Mouse (Mus musculus): ENCODE measurements around the gene Tagln2. TPM values are rescaled to one million over a fixed set of nuclear protein-coding genes. Genes with fewer than 3 reads are reported as not detected.

Tagln2 gene
- polyA plus RNA-seq, 1 experiment from 2014 or later, result 41.1 TPM

DNA sequence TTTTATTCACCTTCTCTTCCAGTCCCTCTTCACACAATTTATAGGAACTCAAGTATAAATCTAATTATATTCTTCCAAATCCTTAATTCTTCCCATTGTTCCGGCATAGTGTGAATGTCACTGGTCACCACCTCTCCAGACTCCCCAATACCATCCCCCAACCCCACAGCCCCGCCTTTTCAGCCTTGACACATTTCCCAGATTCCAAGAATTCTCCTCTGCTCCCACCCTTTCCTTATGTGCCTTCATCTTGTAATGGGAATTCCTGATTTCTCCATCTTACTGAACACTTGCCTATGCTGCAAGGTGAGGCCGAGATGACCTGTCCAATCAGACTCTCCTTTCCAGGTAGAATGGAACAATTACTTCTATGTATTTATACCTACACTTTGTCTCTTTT is 41.8 kb upstream of the Tagln2 start:
- Histone ChIP-seq H3K9me3 (ENCODE audit: control insufficient read depth, low read length) (no peaks in the 10 kb centered on the region), H3K4me1 (replicated peaks; ENCODE audit: control insufficient read depth, insufficient read depth, low read length) (no peaks in the 10 kb centered on the region), H3K4me2 (replicated peaks; ENCODE audit: low read depth, low read length) (no peak overlapping the region), H3K27ac (ENCODE audit: low read depth, low read length) (no peak overlapping the region), H3K27me3 (ENCODE audit: control insufficient read depth, insufficient read depth, low read length) (no peaks in the 10 kb centered on the region), H3K36me3 (ENCODE audit: control insufficient read depth, insufficient read depth, low read length) (no peaks in the 10 kb centered on the region), H3K9ac (ENCODE audit: low read depth, low read length) (no peak overlapping the region), H3K4me3 (ENCODE audit: low read depth, low read length) (no peak overlapping the region)
- 88% methylated on average over 3 of the region's 3 CpGs for WGBS
- no peak for ATAC-seq (ENCODE audit: low FRiP score)
- DNase-seq (ENCODE audit: low spot score), result no peak

- Histone ChIP-seq H3K4me2 (replicated peaks; ENCODE audit: low read depth, low read length) (no peak overlapping the region), H3K27me3 (ENCODE audit: control insufficient read depth, insufficient read depth, low read length) (no peaks in the 10 kb centered on the region), H3K9me3 (ENCODE audit: control insufficient read depth, low read length) (no peaks in the 10 kb centered on the region), H3K4me3 (ENCODE audit: low read depth, low read length) (no peak overlapping the region), H3K4me1 (replicated peaks; ENCODE audit: control insufficient read depth, insufficient read depth, low read length) (no peaks in the 10 kb centered on the region), H3K9ac (ENCODE audit: low read depth, low read length) (no peak overlapping the region), H3K36me3 (ENCODE audit: control insufficient read depth, insufficient read depth, low read length) (no peaks in the 10 kb centered on the region), H3K27ac (ENCODE audit: low read depth, low read length) (no peak overlapping the region)
- ATAC-seq (ENCODE audit: low FRiP score) (no peak), DNase-seq (ENCODE audit: low spot score) (no peak)
- WGBS, result 81% methylated on average over 2 of the region's 2 CpGs
Measured at GRCm38 (mm10) chr1:172461602-172462001, 38.2 kb upstream of the Tagln2 start.

DNA sequence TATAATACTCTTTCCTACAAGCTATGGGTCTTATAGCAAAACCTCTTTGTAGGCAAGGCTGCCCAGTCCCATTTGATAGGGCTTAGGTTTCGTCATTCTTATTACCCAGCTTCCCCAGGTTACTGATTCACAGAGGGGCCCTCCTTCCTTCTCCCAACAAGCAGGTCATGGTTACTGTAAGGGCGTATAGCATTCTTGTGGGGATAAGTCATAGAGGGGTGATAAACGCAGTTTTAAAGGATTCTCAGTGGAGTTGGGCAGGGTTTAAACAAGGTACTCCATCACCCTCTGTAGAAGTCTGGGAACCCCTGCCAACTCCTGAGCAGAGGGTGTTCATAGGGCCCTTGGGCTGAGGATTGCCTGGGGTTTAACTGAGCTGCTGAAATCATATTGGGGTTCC is 37.3 kb upstream of the Tagln2 start:
- no peak for ATAC-seq (ENCODE audit: low FRiP score)

DNA sequence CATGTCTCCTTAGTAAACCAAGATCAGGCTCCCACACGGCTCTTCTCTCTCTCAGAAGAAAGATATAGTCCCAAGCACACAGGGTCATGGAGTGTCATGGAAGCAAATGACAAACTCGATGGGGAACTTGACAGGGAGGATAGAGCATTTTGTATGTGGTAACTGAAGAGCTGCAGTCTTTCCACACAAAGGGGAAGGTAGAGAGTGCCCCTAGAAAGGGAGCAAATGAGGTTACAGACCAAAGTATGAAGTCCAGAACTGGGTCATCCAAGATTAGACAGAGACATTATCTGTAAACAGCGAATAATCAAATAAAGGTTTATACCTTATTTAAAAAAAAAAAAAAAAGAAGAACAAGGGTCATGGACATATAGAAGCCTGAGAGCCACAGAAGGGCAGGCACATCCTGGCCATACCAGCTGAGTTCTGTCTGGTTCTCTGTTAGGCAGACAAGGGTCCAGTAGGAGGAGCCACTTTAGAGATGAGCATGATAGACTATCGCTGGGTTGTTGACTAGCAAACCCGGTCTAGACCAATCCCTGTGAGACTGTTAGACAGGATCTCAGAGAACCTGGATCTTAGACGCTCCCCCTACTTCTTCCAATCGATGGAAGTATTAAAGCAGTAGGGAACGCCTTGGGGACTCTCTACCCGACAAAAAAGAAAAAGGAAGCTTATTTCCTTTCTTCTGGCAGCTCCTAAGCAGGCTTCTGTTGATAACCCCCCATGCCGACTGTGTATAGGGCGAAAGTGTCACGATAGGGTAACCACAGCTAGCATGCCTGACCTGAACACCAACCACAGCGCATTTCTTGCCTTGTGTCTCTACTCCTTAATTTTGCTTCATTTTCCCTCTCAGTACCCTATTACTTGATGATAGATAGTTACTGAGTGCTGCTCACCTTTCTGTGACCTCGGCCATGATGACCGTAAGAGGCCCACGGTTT is 36.2 kb upstream of the Tagln2 start:
- no peak overlapping the region for H3K27ac ChIP-seq (ENCODE audit: low read depth, low read length)
- H3K27me3 ChIP-seq (ENCODE audit: control insufficient read depth, insufficient read depth, low read length), result no peaks in the 10 kb centered on the region
- no peak overlapping the region for H3K9ac ChIP-seq (ENCODE audit: low read depth, low read length)
- WGBS, result 90% methylated on average over 16 of the region's 16 CpGs
- no peak for ATAC-seq (ENCODE audit: low FRiP score)
- H3K9me3 ChIP-seq (ENCODE audit: control insufficient read depth, low read length), result no peaks in the 10 kb centered on the region
- H3K4me1 ChIP-seq (replicated peaks; ENCODE audit: control insufficient read depth, insufficient read depth, low read length), result no peaks in the 10 kb centered on the region
- no peak for DNase-seq (ENCODE audit: low spot score)
- H3K4me2 ChIP-seq (replicated peaks; ENCODE audit: low read depth, low read length), result no peak overlapping the region
- H3K36me3 ChIP-seq (ENCODE audit: control insufficient read depth, insufficient read depth, low read length), result no peaks in the 10 kb centered on the region
- no peak overlapping the region for H3K4me3 ChIP-seq (ENCODE audit: low read depth, low read length)

More for the DNA sequence above, 37.3 kb upstream of the Tagln2 start:
- H3K36me3 ChIP-seq (ENCODE audit: control insufficient read depth, insufficient read depth, low read length), result no peaks in the 10 kb centered on the region
- no peak overlapping the region for H3K4me2 ChIP-seq (replicated peaks; ENCODE audit: low read depth, low read length)
- H3K27ac ChIP-seq (ENCODE audit: low read depth, low read length), result no peak overlapping the region
- H3K9ac ChIP-seq (ENCODE audit: low read depth, low read length), result no peak overlapping the region
- H3K27me3 ChIP-seq (ENCODE audit: control insufficient read depth, insufficient read depth, low read length), result no peaks in the 10 kb centered on the region
- H3K4me3 ChIP-seq (ENCODE audit: low read depth, low read length), result no peak overlapping the region
- no peak for DNase-seq (ENCODE audit: low spot score)
- no peaks in the 10 kb centered on the region for H3K4me1 ChIP-seq (replicated peaks; ENCODE audit: control insufficient read depth, insufficient read depth, low read length)
- no peaks in the 10 kb centered on the region for H3K9me3 ChIP-seq (ENCODE audit: control insufficient read depth, low read length)
- whole genome bisulfite sequencing, result 87% methylated on average over 3 of the region's 3 CpGs

DNA sequence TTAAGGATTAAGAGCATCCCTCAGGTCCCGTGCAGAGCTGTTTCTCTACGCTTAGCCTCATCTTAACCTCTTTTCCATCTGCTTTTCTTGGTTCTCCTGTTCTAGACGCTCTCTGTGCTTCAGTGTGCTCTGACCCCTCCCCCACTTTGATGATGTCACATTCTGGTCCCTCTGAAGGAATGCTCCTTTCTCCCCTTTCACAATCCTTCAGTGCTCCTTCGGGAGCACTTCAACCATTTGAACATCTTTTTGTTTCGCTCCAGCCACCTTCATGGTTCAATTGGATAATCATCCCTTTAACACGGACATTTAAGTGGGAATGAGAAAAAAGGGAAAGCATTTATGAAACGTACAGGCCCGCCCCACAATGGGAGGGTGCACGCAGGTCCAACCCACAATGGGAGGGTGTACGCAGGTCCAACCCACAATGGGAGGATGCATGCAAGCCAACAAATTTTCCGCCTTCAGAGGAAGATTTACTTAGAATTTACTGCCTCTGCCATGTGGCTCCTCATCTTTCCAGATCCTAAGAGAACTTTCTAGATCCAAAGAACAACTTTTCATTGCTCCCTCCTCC is 31.5 kb upstream of the Tagln2 start:
- Histone ChIP-seq H3K27me3 (ENCODE audit: control insufficient read depth, insufficient read depth, low read length) (no peaks in the 10 kb centered on the region), H3K27ac (ENCODE audit: low read depth, low read length) (no peak overlapping the region), H3K4me3 (ENCODE audit: low read depth, low read length) (no peak overlapping the region), H3K4me1 (replicated peaks; ENCODE audit: control insufficient read depth, insufficient read depth, low read length) (no peaks in the 10 kb centered on the region), H3K36me3 (ENCODE audit: control insufficient read depth, insufficient read depth, low read length) (no peaks in the 10 kb centered on the region), H3K9me3 (ENCODE audit: control insufficient read depth, low read length) (no peaks in the 10 kb centered on the region), H3K9ac (ENCODE audit: low read depth, low read length) (no peak overlapping the region), H3K4me2 (replicated peaks; ENCODE audit: low read depth, low read length) (no peak overlapping the region)
- DNase-seq (ENCODE audit: low spot score) (no peak), ATAC-seq (ENCODE audit: low FRiP score) (no peak)
- 80% methylated on average over 11 of the region's 11 CpGs for WGBS

DNA sequence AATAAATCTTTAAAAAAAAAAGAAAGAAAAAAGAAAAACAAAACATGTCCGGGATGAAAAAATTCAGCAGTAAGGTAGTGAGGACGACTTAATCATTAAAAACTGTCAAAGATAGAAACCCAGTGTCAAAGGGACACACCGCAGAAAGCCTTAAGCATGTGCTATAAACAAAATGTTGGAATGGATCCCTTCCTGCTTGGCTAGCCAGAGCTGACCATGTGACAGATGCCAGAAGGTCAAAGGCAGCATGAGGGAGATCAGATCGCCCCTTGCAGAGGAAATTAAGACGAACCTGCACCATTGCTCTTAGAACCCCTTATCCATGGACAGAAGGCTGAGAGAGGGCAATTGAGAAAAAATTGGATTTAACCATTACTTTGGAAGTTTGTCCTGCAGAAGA is 30.5 kb upstream of the Tagln2 start:
- Histone ChIP-seq H3K9ac (ENCODE audit: low read depth, low read length) (no peak overlapping the region), H3K27me3 (ENCODE audit: control insufficient read depth, insufficient read depth, low read length) (no peaks in the 10 kb centered on the region), H3K4me3 (ENCODE audit: low read depth, low read length) (no peak overlapping the region), H3K4me2 (replicated peaks; ENCODE audit: low read depth, low read length) (no peak overlapping the region), H3K9me3 (ENCODE audit: control insufficient read depth, low read length) (no peaks in the 10 kb centered on the region), H3K4me1 (replicated peaks; ENCODE audit: control insufficient read depth, insufficient read depth, low read length) (no peaks in the 10 kb centered on the region), H3K27ac (ENCODE audit: low read depth, low read length) (no peak overlapping the region), H3K36me3 (ENCODE audit: control insufficient read depth, insufficient read depth, low read length) (no peaks in the 10 kb centered on the region)
- DNase-seq (ENCODE audit: low spot score) (no peak), ATAC-seq (ENCODE audit: low FRiP score) (no peak)
- 82% methylated on average over 5 of the region's 5 CpGs for WGBS

DNA sequence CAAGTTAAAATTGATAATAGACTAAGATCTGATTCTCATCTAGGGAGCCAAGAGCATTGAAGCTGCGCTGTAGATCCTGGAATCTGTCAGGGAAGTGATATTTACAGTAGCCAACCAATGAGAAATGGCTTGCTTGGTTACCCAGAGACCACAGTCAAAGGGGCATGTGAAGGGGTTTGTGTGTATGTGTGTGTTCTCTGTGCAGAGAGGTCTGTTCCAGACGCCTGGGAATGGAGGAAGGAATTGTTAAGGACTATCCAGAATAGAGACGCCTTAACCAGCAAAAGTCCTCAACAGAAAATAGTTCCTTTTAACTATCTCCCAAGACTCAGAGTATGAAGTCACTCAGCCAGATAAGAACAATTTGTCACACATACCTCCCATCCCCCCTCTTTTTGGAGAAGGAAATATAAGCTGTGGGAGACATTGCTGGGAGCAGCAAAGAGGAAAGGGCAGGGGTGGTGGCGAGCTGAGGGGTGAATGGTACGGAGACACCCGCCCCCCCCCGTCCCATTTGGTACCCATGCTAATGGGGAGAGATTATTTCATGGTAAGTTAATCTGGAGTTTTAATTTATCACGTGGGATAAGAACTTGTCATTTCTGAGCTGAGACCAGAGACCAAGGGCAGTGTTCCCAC is 29.9 kb upstream of the Tagln2 start:
- no peaks in the 10 kb centered on the region for H3K9me3 ChIP-seq (ENCODE audit: control insufficient read depth, low read length)
- H3K9ac ChIP-seq (ENCODE audit: low read depth, low read length), result no peak overlapping the region
- no peak overlapping the region for H3K27ac ChIP-seq (ENCODE audit: low read depth, low read length)
- no peaks in the 10 kb centered on the region for H3K36me3 ChIP-seq (ENCODE audit: control insufficient read depth, insufficient read depth, low read length)
- 74% methylated on average over 8 of the region's 8 CpGs for WGBS
- no peaks in the 10 kb centered on the region for H3K4me1 ChIP-seq (replicated peaks; ENCODE audit: control insufficient read depth, insufficient read depth, low read length)
- H3K27me3 ChIP-seq (ENCODE audit: control insufficient read depth, insufficient read depth, low read length), result no peaks in the 10 kb centered on the region
- no peak overlapping the region for H3K4me2 ChIP-seq (replicated peaks; ENCODE audit: low read depth, low read length)
- H3K4me3 ChIP-seq (ENCODE audit: low read depth, low read length), result no peak overlapping the region
- ATAC-seq (ENCODE audit: low FRiP score) (no peak), DNase-seq (ENCODE audit: low spot score) (no peak)

DNA sequence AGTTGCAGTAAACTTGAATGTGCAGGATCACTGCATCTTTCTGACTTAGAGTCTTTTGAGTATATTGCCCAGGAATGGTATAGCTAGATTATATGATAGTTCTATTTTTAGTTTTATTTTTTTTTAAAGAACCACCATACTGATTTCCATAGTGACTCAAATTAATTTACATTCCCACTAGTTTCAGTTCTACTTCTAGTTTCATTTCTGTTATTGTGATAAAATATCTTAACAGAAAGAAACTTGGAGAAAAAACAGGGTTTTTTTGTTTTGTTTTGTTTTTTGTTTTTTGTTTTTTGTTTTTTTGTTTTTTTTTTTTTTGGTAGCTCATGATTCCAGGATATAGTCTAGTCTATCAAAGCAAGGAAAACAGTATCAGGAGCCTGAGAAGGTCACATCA is 26.9 kb upstream of the Tagln2 start:
- H3K9ac ChIP-seq (ENCODE audit: low read depth, low read length), result no peak overlapping the region
- H3K27ac ChIP-seq (ENCODE audit: low read depth, low read length), result no peak overlapping the region
- ATAC-seq (ENCODE audit: low FRiP score) (no peak), DNase-seq (ENCODE audit: low spot score) (no peak)
- H3K4me2 ChIP-seq (replicated peaks; ENCODE audit: low read depth, low read length), result no peak overlapping the region
- no peaks in the 10 kb centered on the region for H3K27me3 ChIP-seq (ENCODE audit: control insufficient read depth, insufficient read depth, low read length)
- H3K36me3 ChIP-seq (ENCODE audit: control insufficient read depth, insufficient read depth, low read length), result no peaks in the 10 kb centered on the region
- H3K4me1 ChIP-seq (replicated peaks; ENCODE audit: control insufficient read depth, insufficient read depth, low read length), result no peaks in the 10 kb centered on the region
- no peaks in the 10 kb centered on the region for H3K9me3 ChIP-seq (ENCODE audit: control insufficient read depth, low read length)
- no peak overlapping the region for H3K4me3 ChIP-seq (ENCODE audit: low read depth, low read length)
